Mouse (Mus musculus) kidney, embryonic 14.5 days (tissue): Measurements from ENCODE around the gene Hs3st2. TPM values are rescaled to one million over a fixed set of nuclear protein-coding genes. Genes with fewer than 3 reads are reported as not detected.

ENCODE experiments used
- ATAC-seq: fragments of 200-750 bp; cut with Nextera tagmentation; 2 replicates; pipeline ENCODE4 v1.8.0; 2017; ENCODE audit warnings: moderate number of reproducible peaks, mild to moderate bottlenecking, moderate TSS enrichment, moderate library complexity; ENCODE audit not compliant: low FRiP score, low TSS enrichment
- H3K27ac ChIP-seq: fragments of 300-500 bp; sonication (generic); 2 replicates; pipeline ENCODE4 v1.5.1; 2014; ENCODE audit warnings: low read depth, mild to moderate bottlenecking, low read length, moderate library complexity, mixed read lengths
- H3K27me3 ChIP-seq: fragments of 300-500 bp; sonication (generic); 2 replicates; pipeline ENCODE4 v1.6.1; 2014; ENCODE audit warnings: mild to moderate bottlenecking, low read length; ENCODE audit not compliant: control insufficient read depth, insufficient read depth
- H3K36me3 ChIP-seq: fragments of 300-500 bp; sonication (generic); 2 replicates; pipeline ENCODE4 v1.6.1; 2014; ENCODE audit warnings: low read length, mixed read lengths; ENCODE audit not compliant: control insufficient read depth, insufficient read depth
- H3K4me1 ChIP-seq: fragments of 300-500 bp; sonication (generic); 2 replicates; pipeline ENCODE4 v1.6.1; 2014; ENCODE audit warnings: low read length, mixed read lengths; ENCODE audit not compliant: control insufficient read depth, insufficient read depth
- H3K4me2 ChIP-seq: fragments of 300-500 bp; sonication (generic); replicated peaks from 2 replicates; pipeline ENCODE4 v1.6.1; 2014; ENCODE audit warnings: low read depth, mild to moderate bottlenecking, low read length
- H3K4me3 ChIP-seq: fragments of 300-500 bp; sonication (generic); 2 replicates; pipeline ENCODE4 v1.5.1; 2014; ENCODE audit warnings: mild to moderate bottlenecking, low read length
- H3K9ac ChIP-seq: fragments of 300-500 bp; sonication (generic); 2 replicates; pipeline ENCODE4 v1.6.1; 2014; ENCODE audit warnings: low read depth, mild to moderate bottlenecking, low read length, moderate library complexity
- H3K9me3 ChIP-seq: fragments of 300-500 bp; sonication (generic); 2 replicates; pipeline ENCODE4 v1.6.1; 2016; ENCODE audit warnings: low read length; ENCODE audit not compliant: control insufficient read depth
- WGBS: fragments of 180-500 bp; shearing (Covaris S2); extraction: QIAGEN DNeasy Blood & Tissue Kit; methylation state at CpG from one replicate; pipeline ENCODE4 v1.1.7; 2014; 5-methylcytosine and 5-hydroxymethylcytosine counted together
- polyA plus RNA-seq: library from polyadenylated mRNA; unstranded; fragments of >200 nt; fragmentation: Nextera tagmentation; extraction: Ambion mirVana; gene quantifications from 2 replicates; pipeline ENCODE4 v1.2.1, GENCODE M21; 2014

The Hs3st2 gene
- polyA plus RNA-seq, 1 experiment from 2014 or later, result 1.1 TPM

GRCm38 (mm10) chr7:121549329-121550022 lies 157.8 kb downstream of the Hs3st2 start:
- Histone ChIP-seq H3K4me1 (no peaks in the 10 kb centered on the region), H3K4me2 (no peak overlapping the region), H3K9me3 (no peaks in the 10 kb centered on the region), H3K36me3 (no peaks in the 10 kb centered on the region), H3K9ac (no peak overlapping the region), H3K27me3 (no peaks in the 10 kb centered on the region), H3K27ac (no peak overlapping the region), H3K4me3 (no peak overlapping the region)
- no peak for ATAC-seq
- WGBS, result 42% methylated on average over 18 of the region's 18 CpGs
